Mouse (Mus musculus): ENCODE data around the gene Tcp11. TPM values are rescaled to one million over a fixed set of nuclear protein-coding genes. Genes with fewer than 3 reads are reported as not detected.

Tcp11 gene
- polyA plus RNA-seq, 1 experiment = not detected

DNA sequence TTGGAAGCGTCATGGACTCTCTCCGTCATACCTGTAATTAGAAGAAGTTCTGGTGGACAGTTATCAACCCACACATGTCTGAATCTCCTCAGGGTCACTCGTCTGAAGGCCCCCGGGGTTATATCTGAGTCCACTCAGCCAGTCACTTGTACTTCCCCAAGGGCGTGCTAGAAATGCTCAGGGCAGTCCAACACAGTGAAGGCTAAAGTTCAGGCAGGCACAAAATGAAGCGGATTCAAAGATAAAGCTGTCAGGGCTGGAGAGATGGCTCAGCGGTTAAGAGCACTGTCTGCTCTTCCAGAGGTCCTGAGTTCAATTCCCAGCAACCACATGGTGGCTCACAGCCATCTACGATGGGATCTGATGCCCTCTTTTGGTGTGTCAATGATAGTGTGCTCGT, 2.4 kb downstream of the Tcp11 start:
- no peak for TF ChIP-seq CTCF (IDR thresholded peaks at IDR 0.05; ENCODE audit: insufficient read depth, low read depth, low read length)
- TF ChIP-seq POLR2A (IDR thresholded peaks at IDR 0.05; ENCODE audit: insufficient read depth, low read depth, low read length) = no peak
- H3K4me1 ChIP-seq (ENCODE audit: control insufficient read depth, insufficient read depth, low read length) = peaks cover 7% of the 10 kb centered on the region; the same call in 1 of the 2 replicates
- 92% methylated on average over 9 of the region's 9 CpGs for WGBS
- H3K27ac ChIP-seq (ENCODE audit: insufficient read depth, low read depth, low read length) = no peak overlapping the region
- no peak overlapping the region for H3K4me3 ChIP-seq (ENCODE audit: insufficient read depth, low read depth, low read length)

DNA sequence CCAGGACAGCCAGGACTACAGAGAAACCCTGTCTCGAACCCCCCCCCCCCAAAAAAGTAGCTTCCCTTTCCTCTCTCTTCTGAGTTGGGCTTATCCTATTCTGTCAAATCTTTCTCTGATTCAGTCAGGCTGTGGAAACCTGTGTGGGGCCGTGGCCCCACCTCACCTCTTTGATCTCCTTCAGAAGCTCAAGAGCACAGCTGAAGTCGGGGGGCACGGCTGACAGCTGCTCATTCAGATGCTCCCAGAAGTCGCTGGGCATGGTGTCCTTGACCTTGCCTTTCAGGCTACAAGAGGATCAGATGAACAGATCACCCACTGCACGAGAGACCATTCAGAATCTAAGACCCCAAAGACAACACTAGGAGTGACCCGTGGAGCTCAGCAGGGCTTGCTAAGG, 6.0 kb downstream of the Tcp11 start:
- Histone ChIP-seq H3K4me3 (ENCODE audit: insufficient read depth, low read depth, low read length) (no peak overlapping the region), H3K27ac (ENCODE audit: insufficient read depth, low read depth, low read length) (no peak overlapping the region), H3K4me1 (ENCODE audit: control insufficient read depth, insufficient read depth, low read length) (0 out of 2 replicates have a peak, but pooled peaks cover 4% of the 10 kb centered on the region)
- TF ChIP-seq CTCF (IDR thresholded peaks at IDR 0.05; ENCODE audit: insufficient read depth, low read depth, low read length) = no peak
- no peak for TF ChIP-seq POLR2A (IDR thresholded peaks at IDR 0.05; ENCODE audit: insufficient read depth, low read depth, low read length)
- whole genome bisulfite sequencing = 84% methylated on average over 7 of the region's 7 CpGs

DNA sequence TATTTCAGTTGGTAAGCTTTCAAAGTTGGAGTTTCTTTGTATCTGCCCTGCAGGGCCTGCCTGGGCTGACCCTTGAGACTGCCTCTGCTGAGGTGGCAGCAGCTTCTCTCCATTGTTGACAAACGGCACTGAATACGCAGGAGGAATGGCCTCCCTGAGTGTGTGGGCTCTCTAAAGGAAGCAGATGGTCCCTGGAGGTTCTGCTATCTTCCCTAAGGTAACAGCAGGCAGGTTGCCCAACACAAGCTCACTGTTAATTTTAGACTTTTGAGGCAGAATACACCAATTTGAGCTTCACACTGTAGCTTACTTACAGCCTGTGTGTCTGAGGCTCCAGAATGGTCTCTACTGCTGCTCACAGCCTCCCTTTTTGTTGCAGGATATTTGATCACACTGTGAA, 7.7 kb downstream of the Tcp11 start:
- TF ChIP-seq CTCF (IDR thresholded peaks at IDR 0.05; ENCODE audit: insufficient read depth, low read depth, low read length) (no peak), POLR2A (IDR thresholded peaks at IDR 0.05; ENCODE audit: insufficient read depth, low read depth, low read length) (no peak)
- Histone ChIP-seq H3K27ac (ENCODE audit: insufficient read depth, low read depth, low read length) (no peak overlapping the region), H3K4me1 (ENCODE audit: control insufficient read depth, insufficient read depth, low read length) (0 out of 2 replicates have a peak, but pooled peaks cover 4% of the 10 kb centered on the region), H3K4me3 (ENCODE audit: insufficient read depth, low read depth, low read length) (no peak overlapping the region)
- 94% methylated on average over 2 of the region's 2 CpGs for WGBS

DNA sequence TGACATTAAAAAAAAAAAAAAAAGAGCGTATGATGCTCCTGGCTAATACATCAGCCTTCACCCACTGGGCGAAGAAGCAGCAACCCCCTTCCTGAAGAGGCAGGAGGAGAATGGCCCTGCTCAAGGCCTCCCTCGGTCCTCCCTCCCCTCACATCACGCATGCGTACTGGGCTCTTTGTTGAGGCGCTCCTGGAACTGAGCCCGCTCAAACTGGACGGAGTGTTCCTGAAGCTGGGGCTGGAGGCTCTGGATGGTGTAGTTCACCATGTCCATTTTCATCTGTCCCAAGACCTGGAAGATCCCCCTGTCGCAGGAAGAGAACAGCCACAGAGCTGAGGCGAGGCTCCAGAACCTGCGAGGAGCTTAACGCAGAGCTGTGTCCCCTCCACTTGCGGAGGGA, 10.2 kb downstream of the Tcp11 start:
- TF ChIP-seq POLR2A (IDR thresholded peaks at IDR 0.05; ENCODE audit: insufficient read depth, low read depth, low read length) (no peak), CTCF (IDR thresholded peaks at IDR 0.05; ENCODE audit: insufficient read depth, low read depth, low read length) (no peak)
- Histone ChIP-seq H3K4me3 (ENCODE audit: insufficient read depth, low read depth, low read length) (no peak overlapping the region), H3K27ac (ENCODE audit: insufficient read depth, low read depth, low read length) (no peak overlapping the region), H3K4me1 (ENCODE audit: control insufficient read depth, insufficient read depth, low read length) (0 out of 2 replicates have a peak, but pooled peaks cover 4% of the 10 kb centered on the region)
- 62% methylated on average over 13 of the region's 13 CpGs for WGBS

DNA sequence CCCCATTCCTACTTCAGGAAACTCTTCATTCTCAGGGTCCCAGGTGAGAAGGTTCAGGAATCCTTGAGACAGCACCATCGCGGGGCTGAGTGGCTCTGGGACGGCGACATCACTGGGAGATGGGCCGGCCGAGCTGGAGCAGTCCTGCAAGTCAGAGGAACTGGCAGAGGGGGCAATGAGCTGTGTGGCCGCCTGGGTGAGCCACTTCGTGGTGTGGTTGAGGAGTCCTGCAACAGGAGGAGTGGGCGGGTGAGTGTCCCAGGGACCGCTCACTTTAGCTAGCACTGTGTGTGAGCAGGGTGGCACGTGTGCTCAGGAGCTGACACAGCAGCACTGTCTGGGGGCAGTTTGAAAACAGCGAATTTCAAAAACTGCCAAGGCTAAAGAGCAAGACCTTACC, 11.0 kb downstream of the Tcp11 start:
- Histone ChIP-seq H3K4me3 (ENCODE audit: insufficient read depth, low read depth, low read length) (no peak overlapping the region), H3K4me1 (ENCODE audit: control insufficient read depth, insufficient read depth, low read length) (0 out of 2 replicates have a peak, but pooled peaks cover 4% of the 10 kb centered on the region), H3K27ac (ENCODE audit: insufficient read depth, low read depth, low read length) (no peak overlapping the region)
- TF ChIP-seq CTCF (IDR thresholded peaks at IDR 0.05; ENCODE audit: insufficient read depth, low read depth, low read length) = no peak
- no peak for TF ChIP-seq POLR2A (IDR thresholded peaks at IDR 0.05; ENCODE audit: insufficient read depth, low read depth, low read length)
- 38% methylated on average over 12 of the region's 12 CpGs for WGBS

DNA sequence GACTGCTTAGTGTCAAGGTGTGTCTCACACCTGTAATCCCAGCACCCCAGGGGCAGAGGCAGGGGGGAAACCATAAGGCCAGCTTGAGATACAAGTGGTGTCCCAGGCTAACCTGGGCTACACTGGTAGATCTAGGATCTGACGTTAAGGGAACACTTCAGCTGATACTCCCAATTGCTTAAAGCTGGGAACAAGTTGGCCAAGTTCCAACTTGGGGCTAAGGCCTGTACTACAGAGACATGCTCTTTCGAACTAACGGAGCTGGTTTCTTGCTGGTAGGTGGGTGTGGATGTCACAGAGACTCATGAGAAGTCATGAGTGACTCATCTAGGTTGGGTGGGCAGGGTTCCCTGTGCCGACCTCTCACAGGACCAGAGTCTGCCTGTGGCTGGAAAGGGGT, 13.1 kb downstream of the Tcp11 start:
- TF ChIP-seq CTCF (IDR thresholded peaks at IDR 0.05; ENCODE audit: insufficient read depth, low read depth, low read length) = no peak
- TF ChIP-seq POLR2A (IDR thresholded peaks at IDR 0.05; ENCODE audit: insufficient read depth, low read depth, low read length) = no peak
- no peak overlapping the region for H3K27ac ChIP-seq (ENCODE audit: insufficient read depth, low read depth, low read length)
- WGBS = 24% methylated on average over 4 of the region's 4 CpGs
- H3K4me1 ChIP-seq (ENCODE audit: control insufficient read depth, insufficient read depth, low read length) = 0 out of 2 replicates have a peak, but pooled peaks cover 4% of the 10 kb centered on the region
- no peak overlapping the region for H3K4me3 ChIP-seq (ENCODE audit: insufficient read depth, low read depth, low read length)

DNA sequence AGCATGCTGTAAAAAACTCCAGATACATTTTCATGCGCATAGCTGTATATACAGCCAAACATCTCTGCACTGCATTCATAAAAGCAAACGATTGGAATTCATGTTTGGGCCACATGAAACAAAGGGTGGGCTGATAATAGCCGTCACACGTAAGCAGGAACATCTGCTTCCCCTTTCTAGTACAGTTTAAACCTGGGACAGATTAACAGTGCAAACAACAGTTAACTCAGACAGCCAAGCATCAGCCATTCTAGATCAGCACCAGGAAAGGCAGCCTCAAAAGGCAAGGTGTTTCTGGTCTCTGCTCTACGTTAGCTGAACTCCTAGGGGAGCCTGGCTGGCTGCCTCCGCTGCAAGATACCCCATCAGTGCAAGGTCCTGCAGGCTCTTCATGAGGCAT, 17.3 kb downstream of the Tcp11 start:
- TF ChIP-seq CTCF (IDR thresholded peaks at IDR 0.05; ENCODE audit: insufficient read depth, low read depth, low read length) (no peak), POLR2A (IDR thresholded peaks at IDR 0.05; ENCODE audit: insufficient read depth, low read depth, low read length) (no peak)
- WGBS = 77% methylated on average over 6 of the region's 6 CpGs
- Histone ChIP-seq H3K4me1 (ENCODE audit: control insufficient read depth, insufficient read depth, low read length) (no peaks in the 10 kb centered on the region), H3K4me3 (ENCODE audit: insufficient read depth, low read depth, low read length) (no peak overlapping the region), H3K27ac (ENCODE audit: insufficient read depth, low read depth, low read length) (no peak overlapping the region)

DNA sequence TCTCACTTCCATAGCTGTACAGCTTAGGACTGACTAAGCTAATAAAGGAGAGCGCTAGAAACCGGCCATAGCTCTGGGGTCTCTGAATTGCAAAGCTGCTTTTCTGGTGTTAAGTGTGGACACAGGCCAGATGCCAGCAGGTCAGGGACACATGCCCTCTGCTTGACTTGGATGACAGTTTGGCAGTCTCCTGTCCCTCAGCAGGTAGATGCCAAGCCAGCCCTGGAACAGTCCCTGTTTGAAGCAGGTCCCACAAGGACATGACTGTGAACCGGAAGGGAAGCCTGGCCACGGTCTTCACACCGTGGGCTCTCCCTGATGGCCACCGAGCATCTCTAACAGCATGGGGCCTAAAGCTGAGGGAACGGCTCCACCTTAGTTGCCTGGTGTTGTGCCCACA, 17.7 kb downstream of the Tcp11 start:
- TF ChIP-seq CTCF (IDR thresholded peaks at IDR 0.05; ENCODE audit: insufficient read depth, low read depth, low read length) = no peak
- TF ChIP-seq POLR2A (IDR thresholded peaks at IDR 0.05; ENCODE audit: insufficient read depth, low read depth, low read length) = no peak
- Histone ChIP-seq H3K4me1 (ENCODE audit: control insufficient read depth, insufficient read depth, low read length) (no peaks in the 10 kb centered on the region), H3K27ac (ENCODE audit: insufficient read depth, low read depth, low read length) (no peak overlapping the region), H3K4me3 (ENCODE audit: insufficient read depth, low read depth, low read length) (no peak overlapping the region)
- WGBS = 86% methylated on average over 7 of the region's 7 CpGs

DNA sequence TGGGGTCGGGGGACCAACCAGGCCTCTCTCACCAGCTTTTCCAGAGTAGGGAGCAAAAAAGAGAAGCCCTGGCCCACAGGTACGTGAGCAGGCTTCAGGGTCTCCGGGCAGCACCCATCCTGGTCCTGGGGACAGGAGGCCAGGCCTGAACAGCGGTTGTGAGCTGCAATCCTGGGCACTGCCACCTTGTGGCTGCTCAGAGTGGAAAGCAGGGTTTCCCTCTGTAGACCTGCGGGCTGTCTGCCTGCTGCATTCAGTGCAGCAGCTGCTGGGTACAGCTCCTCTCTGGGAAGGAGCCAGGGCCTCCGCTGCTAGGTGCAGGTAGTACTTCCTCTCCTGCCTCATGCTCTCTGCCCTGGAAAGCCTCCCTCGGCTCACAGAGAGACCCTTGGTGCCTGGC, 19.0 kb downstream of the Tcp11 start:
- no peaks in the 10 kb centered on the region for H3K4me1 ChIP-seq (ENCODE audit: control insufficient read depth, insufficient read depth, low read length)
- H3K4me3 ChIP-seq (ENCODE audit: insufficient read depth, low read depth, low read length) = no peak overlapping the region
- H3K27ac ChIP-seq (ENCODE audit: insufficient read depth, low read depth, low read length) = no peak overlapping the region
- no peak for TF ChIP-seq POLR2A (IDR thresholded peaks at IDR 0.05; ENCODE audit: insufficient read depth, low read depth, low read length)
- peak; percentile 56; the same call in 1 of the 2 replicates for TF ChIP-seq CTCF (IDR thresholded peaks at IDR 0.05; ENCODE audit: insufficient read depth, low read depth, low read length)
- 39% methylated on average over 7 of the region's 7 CpGs for WGBS

DNA sequence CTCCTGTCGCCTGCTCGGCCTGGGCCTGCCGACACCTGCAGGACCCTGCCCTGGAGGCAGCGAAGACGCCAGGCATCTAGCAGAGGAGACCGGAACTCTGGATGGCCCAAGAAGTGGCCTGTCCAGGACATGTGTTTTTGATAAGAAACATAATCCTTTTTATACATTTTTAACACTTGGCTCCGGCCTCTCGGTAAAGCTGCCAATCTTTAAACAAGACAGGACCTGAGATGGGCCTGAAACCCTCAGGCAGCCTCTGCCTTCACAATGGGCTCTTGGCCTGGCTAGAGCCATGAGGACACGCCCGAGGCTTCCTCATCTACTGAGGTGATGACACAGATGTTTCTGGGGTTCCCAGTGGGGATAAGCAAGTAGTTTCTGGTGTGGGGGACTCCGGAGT, 19.8 kb downstream of the Tcp11 start:
- TF ChIP-seq POLR2A (IDR thresholded peaks at IDR 0.05; ENCODE audit: insufficient read depth, low read depth, low read length) (no peak), CTCF (IDR thresholded peaks at IDR 0.05; ENCODE audit: insufficient read depth, low read depth, low read length) (no peak)
- no peak overlapping the region for H3K4me3 ChIP-seq (ENCODE audit: insufficient read depth, low read depth, low read length)
- no peaks in the 10 kb centered on the region for H3K4me1 ChIP-seq (ENCODE audit: control insufficient read depth, insufficient read depth, low read length)
- no peak overlapping the region for H3K27ac ChIP-seq (ENCODE audit: insufficient read depth, low read depth, low read length)
- WGBS = 95% methylated on average over 11 of the region's 11 CpGs

Data from olfactory bulb, adult 2 months (tissue).